Mouse (Mus musculus): ENCODE measurements at regions not wholly inside any gene's neighbourhood (a gene's known extent, or its start where the extent isn't known, plus 50 kb on each side); places are given as distances from the start of the nearest gene placed in this dataset.
"Not testable (repeated sequence)": the region's sequence is repeated elsewhere in the genome, so short reads cannot be mapped to it uniquely, and the experiment has no call there.

DNA sequence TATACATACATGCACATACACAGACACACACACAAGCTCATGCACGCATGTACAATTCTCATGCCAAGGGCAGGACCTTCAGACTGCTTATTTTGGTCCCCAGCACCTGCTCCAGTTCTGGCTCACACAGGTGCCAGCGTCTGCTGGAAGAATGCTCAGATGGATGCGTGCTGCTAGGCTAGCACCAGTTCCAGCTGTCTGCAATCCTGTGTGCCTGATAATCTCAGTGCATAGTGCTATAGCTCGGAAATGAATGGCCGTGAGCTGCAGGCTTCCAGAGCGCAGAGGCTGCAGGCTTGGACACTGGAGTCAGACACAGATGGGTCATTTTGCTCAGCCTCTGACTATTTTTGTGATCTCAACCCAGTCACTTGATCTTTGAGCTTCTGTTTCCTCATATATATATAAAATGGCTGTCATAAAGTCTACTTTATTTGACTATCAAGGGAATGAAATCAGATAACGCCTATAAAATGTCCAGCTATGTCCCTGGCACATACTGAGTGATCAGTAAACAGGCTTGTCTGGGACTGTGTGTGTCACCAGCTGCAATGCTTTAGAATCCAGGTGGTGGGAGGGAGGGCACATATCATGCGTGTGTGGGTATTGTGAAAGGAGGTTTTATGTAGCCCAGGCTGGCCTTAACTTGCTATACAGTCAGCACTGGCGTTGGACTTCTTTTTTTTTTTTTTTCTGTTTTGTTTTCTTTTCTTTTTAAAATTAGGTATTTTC is 91.7 kb upstream of the Eif4g2 start:
- H3K27ac ChIP-seq: no peak overlapping the region
- no peak for DNase-seq (ENCODE audit: low spot score in 2 of 2)
- no peak overlapping the region for H3K4me3 ChIP-seq
- no peak for TF ChIP-seq CTCF (conservative IDR thresholded peaks at IDR 0.05)

DNA sequence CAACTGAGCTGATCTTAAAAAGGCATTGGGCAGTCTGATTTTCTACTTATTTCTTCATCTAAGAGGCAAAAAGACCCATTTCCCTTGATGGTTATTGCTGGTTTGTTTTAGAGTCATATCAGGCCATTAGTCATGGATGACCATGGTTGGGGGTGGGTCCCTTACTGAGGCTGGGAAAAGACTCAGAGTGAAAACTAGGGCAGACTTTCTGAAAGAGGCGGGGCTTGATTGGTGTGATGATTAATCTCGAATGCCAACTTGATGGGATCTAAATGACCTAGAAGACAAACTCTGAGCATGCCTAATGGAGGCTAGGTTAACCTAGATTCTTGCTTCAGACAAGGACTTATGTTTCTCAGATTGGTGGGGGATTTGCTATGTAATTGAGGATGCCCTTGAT is 89.2 kb upstream of the Eif4g2 start:
- H3K27ac ChIP-seq: no peak overlapping the region
- no peak for TF ChIP-seq CTCF (conservative IDR thresholded peaks at IDR 0.05)
- H3K4me3 ChIP-seq: no peak overlapping the region
- DNase-seq (ENCODE audit: low spot score in 2 of 2): no peak

DNA sequence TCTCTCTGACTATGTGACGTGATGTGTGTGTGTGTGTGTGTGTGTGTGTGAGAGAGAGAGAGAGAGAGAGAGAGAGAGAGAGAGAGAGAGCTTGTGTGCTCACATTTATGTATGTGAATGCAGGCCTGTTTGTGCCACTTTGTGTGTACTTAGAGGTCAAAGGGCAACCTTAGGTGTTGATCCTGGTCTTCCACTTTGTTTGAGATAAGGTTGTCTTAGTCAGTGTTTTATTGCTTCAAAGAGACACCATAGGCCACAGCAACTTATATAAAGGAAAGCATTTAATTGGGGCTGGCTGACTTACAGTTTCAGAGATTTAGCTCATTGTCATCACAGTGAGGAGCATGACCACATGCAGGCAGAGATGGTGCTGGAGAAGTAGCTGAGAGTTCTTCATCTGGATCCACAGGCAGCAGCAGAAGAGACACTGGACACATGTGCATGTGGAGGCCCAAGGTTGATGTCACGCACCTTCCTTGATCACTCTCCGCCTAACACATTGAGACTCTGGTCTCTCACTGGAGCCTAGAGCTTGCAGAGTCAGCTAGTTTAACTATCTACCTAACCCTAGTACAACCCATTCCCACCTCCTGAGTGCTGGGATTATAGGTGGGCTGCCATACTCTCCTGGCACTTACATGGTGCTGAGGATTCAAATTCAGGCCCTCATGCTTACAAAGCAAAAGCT is 85.9 kb upstream of the Eif4g2 start:
- not testable (repeated sequence) for DNase-seq (ENCODE audit: low spot score in 2 of 2); H3K27ac ChIP-seq; H3K4me3 ChIP-seq

DNA sequence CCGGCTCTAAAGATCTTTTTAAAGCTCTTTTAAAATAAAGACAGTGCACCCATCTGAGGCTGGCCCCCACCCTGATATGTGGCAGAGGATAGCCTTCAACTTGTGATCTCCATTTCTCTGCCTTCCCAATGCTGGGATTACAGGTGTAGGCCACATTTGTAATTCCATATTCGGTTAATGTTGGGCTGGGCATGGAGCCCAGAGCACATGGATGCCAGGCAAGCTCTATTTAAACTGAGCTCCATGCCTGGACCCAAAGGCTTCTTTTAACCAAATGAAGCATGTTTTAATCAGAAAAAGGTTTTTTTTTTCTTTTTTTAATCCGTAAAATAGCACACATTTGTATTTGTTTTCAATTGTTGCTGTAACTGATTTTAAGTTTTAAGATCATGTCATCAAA is 82.2 kb upstream of the Eif4g2 start:
- H3K27ac ChIP-seq: peak overlapping the region; percentile 3; the same call in 1 of the 2 replicates
- H3K4me3 ChIP-seq: no peak overlapping the region
- no peak for DNase-seq (ENCODE audit: low spot score in 2 of 2)
- TF ChIP-seq CTCF (conservative IDR thresholded peaks at IDR 0.05): no peak

DNA sequence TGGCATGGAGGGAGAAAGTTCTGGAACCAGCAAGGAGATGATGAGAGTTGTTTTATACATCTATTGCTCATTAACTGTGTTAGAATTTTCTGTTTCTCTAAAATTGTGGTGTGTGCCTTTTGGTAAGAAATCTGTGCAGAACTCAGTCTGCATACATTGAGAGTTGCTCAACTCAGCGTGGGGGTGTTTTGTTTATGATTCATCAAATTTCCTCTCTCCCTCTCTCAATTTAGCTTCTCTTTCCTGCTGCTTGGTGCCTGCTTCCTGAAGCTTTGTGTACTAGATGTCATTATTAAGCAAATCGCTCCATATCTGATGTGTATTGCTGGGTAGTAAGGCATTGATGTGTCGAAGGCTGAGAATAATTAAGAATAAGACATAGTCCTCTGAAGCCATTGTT is 81.4 kb upstream of the Eif4g2 start:
- peak in 1 of 2 experiments; percentile 40 for DNase-seq (ENCODE audit: low spot score in 2 of 2)
- Histone ChIP-seq H3K4me3 (no peak overlapping the region), H3K27ac (0 out of 2 replicates have a peak overlapping the region, but pooled peaks have one; percentile 23)
- TF ChIP-seq CTCF (conservative IDR thresholded peaks at IDR 0.05): no peak

DNA sequence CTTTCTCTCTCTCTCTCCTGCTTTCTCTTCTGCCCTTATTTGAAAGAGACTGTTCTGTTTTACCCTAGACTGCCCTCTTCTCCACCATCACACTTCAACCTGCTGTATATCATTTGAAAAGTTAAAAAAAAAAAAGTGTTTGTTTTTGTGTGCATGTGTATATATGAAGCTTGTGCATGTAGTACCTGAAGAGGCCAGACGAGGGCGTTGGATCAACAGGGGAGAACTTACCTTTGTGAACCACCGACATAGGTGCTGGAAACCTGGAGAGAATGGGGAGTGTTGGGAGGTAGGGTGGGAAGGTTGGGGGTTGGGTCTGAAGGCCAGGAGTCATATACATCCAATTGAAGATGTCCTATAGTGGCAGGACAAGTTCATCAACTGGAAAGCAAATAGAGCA is 81.0 kb upstream of the Eif4g2 start:
- Histone ChIP-seq H3K4me3 (no peak overlapping the region), H3K27ac (no peak overlapping the region)
- DNase-seq (ENCODE audit: low spot score in 2 of 2): no peak
- peak; percentile 55 for TF ChIP-seq CTCF (conservative IDR thresholded peaks at IDR 0.05)

DNA sequence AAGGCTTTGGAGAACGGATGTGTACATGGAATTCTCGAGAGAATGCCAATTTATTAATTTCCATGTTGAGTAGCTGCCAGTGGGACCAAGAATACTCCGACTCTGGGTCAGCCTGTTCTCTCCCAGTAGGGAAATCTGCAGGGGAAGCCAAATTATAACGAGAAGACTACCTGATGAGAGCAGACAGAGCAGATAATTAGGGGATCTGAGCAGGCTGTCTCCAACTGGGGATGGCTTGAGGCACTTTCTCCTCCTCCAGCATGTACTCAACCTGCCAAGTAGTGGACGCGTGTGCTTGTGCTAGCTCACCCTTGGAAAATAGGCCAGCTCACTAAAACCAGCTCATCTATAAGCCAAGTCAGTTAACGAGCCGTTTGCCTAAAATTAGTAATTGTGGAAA is 80.5 kb upstream of the Eif4g2 start:
- no peak for TF ChIP-seq CTCF (conservative IDR thresholded peaks at IDR 0.05)
- no peak overlapping the region for H3K4me3 ChIP-seq
- no peak for DNase-seq (ENCODE audit: low spot score in 2 of 2)
- no peak overlapping the region for H3K27ac ChIP-seq

DNA sequence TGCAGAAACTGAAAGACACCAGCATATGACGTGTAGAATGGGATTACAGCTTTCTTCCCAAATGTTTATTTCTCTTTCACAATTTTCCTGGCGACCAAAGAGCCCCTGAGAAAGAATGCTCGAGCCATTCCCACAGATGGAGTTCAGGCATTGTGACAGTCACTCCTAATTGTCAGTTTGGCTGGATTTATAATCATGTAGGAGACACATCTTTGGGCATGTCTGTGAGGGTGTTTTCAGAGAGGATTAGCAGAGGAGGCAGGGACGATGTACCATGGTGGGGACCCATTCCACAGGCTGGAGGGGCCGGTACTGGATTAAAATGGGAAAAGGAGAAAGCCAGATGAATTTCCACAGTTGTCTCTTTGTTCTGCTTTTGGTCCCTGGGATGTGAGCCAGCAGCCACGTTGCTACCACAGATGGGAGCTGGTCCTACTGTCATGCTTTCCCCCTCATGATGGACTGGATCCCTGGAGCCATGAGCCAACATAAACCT is 76.0 kb upstream of the Eif4g2 start:
- TF ChIP-seq CTCF (conservative IDR thresholded peaks at IDR 0.05): no peak
- Histone ChIP-seq H3K27ac (peak overlapping the region; percentile 41; the same call in 1 of the 2 replicates), H3K4me3 (no peak overlapping the region)
- DNase-seq (ENCODE audit: low spot score in 2 of 2): peak in 1 of 2 experiments; percentile 22

DNA sequence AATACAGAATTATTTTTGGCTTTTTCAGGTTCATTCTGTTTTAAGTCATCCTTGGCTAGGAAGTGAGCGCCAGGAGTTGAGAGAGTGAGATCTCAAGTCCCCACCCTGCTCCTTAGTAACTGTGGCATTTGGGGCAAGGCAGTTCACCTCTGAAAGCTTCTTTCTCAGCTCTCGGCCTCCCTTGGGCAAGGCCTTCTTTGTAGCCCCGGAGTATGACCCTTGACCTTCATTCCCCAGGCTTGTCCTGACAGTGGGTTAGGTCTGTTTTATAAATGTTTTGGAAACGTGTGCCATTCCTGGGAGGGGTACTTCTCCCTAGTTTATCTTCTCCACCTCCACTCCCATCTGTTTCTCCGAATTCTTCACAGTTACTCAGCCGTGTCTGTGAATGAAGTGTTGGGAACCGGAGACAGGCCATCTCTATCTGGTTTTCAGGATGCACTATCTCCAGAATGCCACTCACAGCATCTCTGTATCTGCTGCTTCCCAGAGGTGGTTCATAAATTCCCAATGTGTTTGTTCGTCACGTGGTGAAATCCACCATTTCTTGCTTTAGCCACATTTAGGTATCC is 75.0 kb upstream of the Eif4g2 start:
- DNase-seq (ENCODE audit: low spot score in 2 of 2): no peak
- Histone ChIP-seq H3K4me3 (no peak overlapping the region), H3K27ac (peak overlapping the region; percentile 41; the same call in 1 of the 2 replicates)
- TF ChIP-seq CTCF (conservative IDR thresholded peaks at IDR 0.05): no peak

DNA sequence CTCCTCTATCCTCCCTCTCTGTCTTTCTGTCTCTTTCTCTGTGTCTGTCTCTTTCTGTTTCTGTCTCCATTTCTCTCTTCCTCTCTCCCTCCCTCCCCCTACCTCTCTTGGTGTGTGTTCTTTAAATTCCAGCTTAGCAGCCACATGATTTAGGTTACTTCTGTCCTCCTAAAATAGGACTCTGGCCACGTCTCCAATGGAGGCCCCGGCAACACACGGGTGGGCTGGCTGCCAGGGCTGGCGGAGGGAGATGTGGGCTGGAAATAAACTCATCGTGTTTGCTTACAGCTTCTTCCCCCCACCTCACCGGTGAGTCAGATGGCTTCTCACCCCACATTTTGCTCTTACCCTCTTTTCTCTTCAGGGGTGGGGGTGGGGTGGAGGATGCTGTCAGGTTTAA is 74.5 kb upstream of the Eif4g2 start:
- Histone ChIP-seq H3K27ac (no peak overlapping the region; the same call in 1 of the 2 replicates), H3K4me3 (no peak overlapping the region)
- TF ChIP-seq CTCF (conservative IDR thresholded peaks at IDR 0.05): no peak
- DNase-seq (ENCODE audit: low spot score in 2 of 2): peak in 1 of 2 experiments; percentile 44

DNA sequence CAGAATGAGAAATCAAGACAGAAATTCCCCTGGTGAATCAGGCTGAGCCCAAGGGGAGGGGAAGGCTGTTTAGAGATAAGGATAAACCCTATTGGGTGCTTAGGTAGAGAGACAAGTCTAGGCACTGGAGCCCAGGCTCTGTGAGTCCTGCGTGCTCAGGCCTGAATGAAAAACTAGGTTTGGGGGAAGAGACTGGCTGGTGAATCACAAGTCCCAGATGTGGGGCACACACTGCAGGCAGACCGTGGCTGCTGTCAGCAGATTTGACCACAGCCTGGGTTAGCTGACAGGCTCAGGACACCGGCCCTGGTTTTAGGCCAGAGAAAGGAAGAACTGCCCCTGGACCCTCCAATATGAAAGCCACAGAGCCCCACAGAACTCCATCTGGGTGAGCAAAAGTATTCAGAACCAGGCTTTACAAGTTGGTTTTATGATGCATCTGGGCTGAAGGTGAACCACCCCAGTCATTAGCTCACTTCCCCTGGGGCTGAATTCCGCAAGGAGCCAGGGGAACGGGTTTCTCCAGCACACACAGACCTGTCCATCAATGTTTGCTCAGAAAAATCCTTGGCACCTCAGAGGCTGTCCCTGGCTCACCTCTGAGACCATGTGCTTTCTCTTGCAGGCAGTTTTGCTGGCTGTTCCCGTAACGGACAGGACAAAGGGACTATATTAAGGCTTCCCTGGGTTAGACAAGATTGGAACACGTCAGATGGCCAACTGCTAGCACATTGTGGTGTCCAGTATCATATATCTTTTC is 73.8 kb upstream of the Eif4g2 start:
- DNase-seq (ENCODE audit: low spot score in 2 of 2): no peak
- no peak for TF ChIP-seq CTCF (conservative IDR thresholded peaks at IDR 0.05)
- no peak overlapping the region for H3K4me3 ChIP-seq
- H3K27ac ChIP-seq: peak overlapping the region; percentile 58; the same call in 1 of the 2 replicates

DNA sequence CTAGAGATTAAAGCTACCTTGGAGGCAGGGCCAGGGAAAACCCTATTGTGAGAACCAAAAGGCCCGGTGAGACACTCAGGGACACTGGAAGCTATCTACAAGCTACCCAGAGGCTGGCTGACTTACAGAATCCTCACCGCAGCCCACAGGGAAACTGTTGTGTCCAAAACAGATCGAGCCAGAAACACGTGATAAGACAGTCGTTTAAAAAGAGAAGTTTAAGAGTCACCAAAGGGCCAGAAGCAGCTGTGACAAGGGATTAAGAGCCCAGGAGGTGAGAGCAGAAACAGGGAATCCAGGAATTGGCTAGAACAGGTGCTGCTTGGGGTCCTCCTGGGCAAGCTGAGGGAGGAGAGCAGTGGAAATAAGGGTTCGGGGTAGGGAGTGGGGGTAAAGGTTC is 73.2 kb upstream of the Eif4g2 start:
- TF ChIP-seq CTCF (conservative IDR thresholded peaks at IDR 0.05): no peak
- H3K4me3 ChIP-seq: no peak overlapping the region
- peak overlapping the region; percentile 58; the same call in 1 of the 2 replicates for H3K27ac ChIP-seq
- no peak for DNase-seq (ENCODE audit: low spot score in 2 of 2)

DNA sequence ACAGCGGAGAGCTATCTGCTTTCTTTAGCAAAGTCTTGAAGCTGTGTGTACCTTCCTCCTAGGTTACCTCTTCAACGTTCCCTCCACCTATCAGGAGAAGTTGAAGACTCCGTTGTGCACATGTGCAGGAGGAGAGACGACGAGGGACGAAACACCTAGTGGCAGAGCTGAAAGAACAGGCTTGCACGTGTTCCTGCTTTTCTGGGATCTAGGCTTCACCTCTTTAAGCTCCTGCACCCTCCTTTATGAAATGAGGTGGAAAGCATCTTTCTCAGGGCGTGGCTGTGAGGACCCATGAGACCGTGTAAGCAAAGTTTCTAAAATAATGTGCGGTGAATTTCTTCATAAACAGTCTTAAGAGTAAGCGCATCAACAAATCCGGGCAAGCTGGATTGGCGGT is 71.4 kb upstream of the Eif4g2 start:
- TF ChIP-seq CTCF (conservative IDR thresholded peaks at IDR 0.05): no peak
- Histone ChIP-seq H3K4me3 (no peak overlapping the region), H3K27ac (no peak overlapping the region)
- DNase-seq (ENCODE audit: low spot score in 2 of 2): no peak
